Mouse (Mus musculus) 3134 (cell line): ENCODE measurements around the gene Duox2.

ENCODE experiments used
- DNase-seq: peaks from one replicate; pipeline ENCODE4 v3.0.0-alpha.2; 2011; ENCODE audit warnings: low spot score; ENCODE audit not compliant: insufficient read length; ENCODE audit errors: extremely low read depth

Duox2 gene

DNA sequence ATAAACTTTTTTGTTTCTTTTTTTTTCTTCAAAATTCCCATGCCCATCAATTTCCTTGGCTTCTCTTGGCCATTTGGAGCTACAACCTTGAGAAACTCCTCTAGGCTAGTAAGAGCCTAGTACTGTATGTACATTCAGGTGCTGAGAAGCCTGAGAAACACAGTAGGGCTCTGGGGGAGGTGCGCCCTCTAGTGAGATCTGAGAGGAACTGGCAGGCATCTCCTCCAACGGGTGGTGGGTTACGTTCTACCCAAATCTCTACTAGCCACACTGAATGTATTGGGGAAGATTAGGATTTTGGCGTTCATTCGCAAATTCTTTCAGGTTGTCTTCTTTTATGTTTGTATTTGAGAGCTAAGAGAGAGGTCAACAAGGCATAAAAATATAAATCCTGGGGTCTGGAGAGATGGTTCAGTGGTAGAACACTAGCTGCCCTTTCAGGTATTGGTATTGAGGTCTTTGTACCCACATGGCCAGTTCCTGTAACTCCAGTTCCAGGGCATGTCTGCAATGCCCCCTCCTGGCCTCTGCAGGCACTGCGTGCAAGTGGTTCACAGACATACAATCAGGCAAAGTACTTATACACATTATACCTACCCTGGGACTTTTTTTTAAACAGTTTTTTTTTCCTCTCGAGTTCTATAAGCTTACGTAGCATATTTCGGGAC is 4.5 kb upstream of the Duox2 start:
- peak; percentile 57 for DNase-seq

DNA sequence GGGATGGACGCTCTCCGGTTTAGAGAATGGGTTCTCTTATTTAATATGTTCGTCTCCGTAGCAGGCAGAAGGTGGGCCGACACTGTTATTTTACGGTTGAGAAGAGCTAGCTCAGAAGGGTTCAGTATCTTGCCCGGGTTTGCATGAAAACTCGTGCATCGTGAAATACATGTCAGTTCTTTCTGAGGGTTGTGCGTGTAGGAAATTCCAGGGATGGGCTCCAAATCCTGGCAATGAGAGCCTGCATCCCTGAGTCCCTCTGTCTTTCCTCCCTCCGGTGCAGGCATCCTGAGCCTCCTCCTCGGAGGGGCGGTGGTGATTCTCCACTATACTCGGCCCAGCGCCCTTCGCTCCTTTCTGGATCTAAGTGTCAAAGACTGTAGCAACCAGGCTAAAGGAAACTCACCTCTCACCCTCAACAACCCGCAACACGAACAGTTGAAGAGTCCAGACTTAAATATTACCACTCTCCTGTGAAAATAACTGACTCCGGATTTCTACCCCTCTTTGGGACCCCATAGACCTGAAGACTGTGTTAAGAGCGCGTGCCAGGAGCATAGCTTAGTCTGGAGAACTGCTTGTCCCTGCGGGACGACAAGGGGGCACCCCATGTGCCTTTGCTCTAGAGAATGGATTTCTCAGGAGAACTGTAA is 3.8 kb upstream of the Duox2 start:
- no peak for DNase-seq

DNA sequence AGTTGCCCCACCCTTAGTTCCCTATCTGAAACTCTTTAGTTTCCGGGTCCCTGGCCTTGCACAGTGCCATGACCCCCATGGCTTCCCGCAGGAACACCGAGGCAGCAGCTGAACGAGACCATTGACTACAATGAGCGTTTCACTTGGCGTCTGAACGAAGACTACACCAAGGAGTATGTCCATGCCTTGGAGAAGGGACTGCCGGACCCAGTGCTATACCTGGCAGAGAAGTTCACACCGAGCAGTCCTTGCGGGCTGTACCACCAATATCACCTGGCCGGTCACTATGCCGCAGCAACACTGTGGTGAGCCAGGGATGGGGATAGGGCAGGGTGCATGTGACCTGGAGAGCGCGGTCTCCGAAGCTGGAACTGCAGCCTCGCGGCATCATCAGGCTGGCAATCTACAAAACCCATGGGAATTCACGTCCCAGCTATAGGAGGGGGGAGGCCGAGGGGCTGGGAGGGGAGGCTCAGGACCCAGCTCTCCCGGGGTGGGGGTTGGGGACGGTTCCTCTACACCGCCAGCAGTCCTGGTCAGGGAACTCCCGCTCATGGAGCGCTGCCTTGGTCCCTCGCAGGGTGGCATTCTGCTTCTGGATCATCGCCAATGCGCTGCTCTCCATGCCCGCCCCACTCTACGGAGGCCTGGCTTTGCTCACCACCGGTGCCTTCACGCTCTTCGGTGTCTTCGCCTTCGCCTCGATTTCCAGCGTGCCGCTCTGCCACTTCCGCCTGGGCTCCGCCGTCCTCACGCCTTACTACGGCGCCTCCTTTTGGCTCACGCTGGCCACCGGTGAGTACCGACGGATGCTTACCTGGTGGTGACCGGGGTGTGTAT is 3.1 kb upstream of the Duox2 start:
- DNase-seq: no peak

DNA sequence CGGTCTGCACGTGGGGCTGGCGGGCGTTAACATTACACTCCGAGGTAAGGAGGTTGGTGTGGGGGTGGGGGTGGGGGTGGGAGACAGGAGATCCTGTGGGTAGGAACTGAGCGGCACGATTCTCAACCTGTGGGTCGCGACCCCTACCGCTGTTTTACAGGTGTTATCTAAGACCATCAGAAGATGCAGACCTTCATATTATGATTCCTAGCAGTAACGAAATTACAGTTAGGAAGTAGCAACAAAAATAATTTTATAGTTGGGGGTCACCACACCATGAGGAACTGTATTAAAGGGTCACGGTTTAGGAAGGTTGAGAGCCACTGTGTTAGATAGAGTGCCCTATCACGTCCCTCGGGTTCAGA is 2.4 kb upstream of the Duox2 start:
- no peak for DNase-seq

DNA sequence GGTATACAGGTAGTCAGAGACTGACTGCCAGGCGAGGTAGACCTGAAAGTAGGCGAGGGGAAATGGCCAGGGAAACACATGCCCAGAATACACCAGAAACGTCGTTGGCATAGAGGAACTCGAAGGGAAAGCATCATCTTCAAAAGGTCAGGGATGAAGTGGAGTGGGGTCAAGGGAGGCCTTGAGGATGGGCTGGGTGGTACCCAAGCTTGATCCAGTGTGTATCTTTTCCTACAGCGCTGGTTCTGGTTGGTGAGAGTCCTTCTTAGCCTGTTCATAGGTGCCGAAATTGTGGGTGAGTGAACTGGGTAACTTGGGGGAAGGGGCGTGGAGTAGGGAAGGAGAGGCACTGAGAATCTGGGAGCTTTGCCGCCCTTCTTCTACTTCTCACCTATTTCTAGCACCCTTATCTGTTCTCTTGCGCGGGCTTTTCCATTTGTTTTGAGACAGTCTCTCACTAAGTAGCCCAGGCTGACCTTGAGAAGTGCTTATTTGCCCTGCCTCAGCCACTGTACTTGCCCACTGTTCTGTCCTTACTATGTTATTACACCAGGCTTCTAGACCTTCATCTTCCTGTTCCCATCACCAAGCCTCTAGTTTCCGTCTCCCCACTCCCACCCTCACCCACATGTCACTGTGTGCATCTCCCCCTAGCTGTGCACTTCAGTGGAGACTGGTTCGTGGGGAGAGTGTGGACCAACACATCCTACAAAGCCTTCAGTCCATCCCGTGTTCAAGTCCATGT is 1.8 kb upstream of the Duox2 start:
- no peak for DNase-seq

DNA sequence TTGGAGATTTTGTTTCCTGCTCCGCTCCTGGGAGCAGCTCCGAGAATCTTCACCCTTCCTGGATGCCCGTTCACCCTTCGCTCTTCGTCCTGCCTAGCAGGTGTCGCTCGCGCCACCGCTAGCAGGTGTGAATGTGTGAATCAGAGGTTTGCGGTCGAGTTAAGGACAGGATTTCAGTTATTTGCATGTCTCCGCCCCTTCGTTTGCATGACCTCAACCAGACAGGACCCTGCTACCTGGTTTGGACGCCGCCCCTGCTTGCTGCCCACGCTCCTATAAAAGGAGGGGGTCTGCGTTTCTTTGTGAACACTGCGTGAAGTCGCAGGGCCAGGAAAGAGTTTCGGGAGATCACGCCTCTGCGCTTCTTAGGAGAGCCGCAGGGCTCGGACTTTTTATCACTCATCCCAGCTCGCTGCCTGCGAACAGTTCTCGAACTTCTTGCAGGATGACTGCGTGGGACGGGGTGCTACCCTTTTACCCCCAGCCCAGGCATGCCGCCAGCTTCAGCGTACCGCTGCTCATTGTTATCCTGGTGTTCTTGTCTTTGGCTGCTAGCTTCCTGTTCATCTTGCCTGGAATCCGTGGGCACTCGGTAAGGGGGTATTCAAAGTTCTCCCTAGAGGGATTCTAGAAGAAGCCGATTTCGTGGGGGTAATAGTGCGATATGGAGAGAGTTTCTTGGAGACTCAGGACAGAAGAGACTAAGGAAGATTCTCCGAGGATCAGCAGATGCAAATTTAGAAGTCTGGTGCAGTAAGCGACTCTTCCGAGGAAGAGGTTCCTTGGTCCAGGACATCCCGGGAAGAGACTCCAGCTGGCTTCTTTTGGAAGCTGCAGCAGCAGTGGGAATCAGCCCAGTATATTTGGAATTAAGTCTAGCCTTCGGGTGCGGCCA is 594 bp upstream of the Duox2 start, which contains the start of gene Duoxa2:
Gene Duoxa2 (plus strand): TSS at position 305 of the 895 bp plus-strand sequence.
- DNase-seq: no peak

DNA sequence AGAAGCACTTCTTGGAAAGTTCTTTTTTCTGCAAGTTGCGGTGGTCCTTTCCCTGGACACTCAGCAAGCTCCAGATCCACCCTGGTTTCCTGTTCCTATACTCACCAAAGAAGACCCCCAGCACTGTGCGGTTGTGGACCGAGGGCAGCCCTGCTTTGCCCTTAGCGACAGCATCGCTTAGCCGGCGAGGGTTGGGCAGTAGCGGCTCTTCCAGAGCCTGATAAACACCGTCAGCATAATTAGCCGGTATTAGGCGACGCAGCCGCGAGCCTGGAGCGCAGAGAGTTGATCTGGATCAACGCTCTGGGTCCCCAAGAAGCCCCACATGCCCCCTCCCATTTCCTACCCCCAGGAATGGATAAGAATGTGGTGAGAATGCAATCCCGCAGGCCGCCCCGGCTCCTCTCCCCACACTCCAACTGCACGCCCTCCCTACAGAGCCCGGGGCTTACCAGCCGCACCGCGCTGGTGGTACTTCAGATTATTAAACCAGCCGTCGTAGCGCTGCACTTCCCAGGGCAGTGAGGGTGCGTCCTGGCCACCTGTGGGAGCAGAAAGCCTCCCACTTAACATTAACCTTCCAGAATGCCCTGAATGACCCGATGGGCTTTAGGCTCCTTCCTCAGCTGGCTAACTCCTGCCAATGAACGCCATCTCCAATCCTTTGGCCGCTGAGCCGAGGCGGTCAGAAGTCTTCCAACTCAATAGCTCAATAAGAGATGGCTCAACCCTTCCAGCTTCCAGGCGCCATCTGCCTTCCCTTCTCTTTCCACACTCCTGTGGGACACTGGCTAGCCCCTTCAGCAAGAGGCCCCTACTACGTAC is 766 bp downstream of the Duox2 start:
- DNase-seq: no peak

DNA sequence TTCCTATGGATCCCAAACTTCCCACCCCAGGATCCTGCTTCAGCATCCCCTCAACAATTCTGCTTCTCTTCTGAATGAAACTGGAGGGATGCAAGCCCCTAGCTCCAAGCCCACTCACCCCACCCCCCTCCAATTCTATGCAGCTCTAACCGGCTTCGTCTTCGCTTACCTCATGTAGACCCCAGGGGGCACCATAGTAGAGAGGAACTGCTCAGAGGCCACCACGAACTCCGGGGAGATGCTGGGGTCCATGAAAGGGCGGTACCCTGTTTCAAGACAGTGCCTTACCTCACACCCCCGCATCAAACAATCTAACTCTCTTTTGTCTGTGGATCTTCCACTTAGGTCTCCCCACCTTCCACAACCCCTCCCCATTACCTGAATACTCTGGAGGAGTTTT is 3.3 kb downstream of the Duox2 start:
- no peak for DNase-seq

DNA sequence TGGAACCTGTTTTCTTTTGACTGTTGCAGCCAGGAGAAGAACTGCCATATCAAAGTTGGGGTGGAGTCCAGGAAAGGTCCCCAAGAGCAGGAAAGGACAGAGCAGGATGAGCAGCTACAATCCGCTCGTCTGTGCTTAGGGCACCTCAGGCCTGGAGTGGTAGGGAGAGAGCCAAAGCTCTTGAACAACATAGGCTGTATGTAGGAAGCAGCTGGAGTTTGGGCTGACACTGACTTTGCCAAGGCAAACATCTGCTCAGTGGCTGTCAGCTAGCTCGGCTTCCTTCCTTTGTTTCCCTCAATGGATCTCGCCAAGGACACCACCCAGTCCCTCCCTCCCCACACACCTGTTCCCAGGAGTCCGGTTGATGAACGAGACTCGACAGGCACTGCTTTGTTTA is 12.1 kb downstream of the Duox2 start:
- DNase-seq: no peak

DNA sequence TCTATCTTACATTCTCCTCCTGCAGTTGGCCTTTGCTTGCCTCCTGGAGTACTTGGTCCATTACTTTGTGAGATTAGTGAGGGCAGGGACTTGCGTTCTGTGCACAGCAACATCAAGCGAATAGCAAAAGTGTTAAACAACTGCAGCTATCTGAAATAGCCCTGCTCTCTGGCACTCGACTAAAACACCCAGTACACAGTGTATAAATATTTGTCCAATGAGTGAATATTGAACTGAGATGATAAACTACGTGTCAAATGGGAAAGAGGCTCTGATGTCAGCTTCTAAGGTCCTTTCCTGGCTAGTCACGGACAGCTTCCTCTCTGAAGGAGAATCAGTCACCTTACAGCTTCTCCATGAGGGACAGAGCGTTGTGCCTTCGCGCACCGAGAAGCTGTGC is 14.2 kb downstream of the Duox2 start:
- DNase-seq: no peak

DNA sequence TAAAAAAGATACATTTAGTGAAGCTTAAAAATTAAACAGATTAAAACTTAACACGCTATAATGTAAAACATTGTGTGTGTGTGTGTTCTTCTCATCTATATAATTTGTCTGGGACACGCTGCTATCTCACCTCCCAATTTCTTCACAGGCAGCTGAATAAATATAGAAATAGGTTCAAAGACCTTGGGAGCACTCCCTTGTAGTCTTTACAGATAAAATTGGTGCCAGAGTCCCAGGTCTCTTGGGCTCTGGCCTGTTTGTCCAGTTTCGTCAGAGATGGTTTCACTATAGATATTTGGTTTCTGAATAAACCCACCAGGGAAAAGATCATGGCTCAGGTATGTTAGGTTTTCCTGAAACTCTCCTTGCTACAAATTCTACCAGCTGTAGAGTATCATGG is 19.5 kb downstream of the Duox2 start:
- no peak for DNase-seq

DNA sequence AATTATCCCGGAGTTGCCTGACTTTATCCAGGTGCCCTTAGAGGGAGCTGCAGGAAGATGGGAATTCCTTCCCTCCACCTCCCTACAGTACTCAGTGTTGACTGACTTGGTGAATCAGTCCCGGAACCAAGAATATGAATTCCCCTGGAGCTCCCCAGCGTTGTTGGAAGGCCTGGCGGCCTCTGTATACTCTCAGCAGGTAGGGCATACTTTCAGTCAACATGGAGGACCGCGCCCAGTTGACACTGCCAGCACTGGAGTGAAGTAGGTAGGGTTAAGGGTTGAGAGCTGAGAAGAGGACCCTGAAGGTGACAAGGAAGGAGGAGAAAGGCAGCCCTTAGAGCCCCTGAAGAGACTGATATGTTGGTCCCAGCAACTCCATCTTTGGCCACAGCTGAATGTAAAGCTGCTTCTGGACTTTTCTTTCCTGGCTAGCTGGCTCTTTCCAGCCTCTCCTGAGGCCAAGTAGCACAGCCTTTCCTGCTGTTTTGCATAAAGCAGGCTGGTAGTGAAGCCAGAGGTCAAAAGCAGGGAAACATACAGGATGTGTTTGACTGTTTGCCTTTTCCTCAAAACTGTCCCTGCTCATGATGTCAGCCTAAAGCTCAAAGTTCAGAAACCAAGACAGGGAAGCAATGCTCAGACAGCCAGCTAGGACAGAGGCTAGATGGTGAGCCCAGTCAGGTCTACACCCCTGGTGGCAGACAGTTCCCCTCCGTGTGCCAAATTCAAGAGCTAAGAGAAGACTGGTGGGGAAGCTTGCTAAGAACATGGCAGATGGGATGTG is 31.6 kb downstream of the Duox2 start:
- no peak for DNase-seq

DNA sequence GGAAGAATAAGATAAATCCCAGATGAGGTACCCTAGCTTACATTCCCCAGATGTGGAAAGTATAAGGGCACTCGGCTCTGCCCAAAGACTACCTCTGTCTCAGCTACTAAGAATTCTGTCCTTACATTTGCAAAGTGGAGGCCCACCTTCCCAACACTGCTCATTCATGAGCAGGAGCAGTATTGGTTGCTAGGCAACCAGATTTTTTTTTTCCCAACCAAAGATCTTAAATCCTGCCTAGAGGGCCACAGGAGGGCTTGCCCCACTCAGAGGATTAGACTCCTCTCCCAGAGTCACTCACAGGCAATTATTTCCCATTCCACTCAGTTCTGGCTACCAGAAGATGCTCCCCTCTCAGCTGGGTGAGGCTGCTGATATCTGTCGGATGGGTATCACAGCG is 33.6 kb downstream of the Duox2 start:
- DNase-seq: no peak

DNA sequence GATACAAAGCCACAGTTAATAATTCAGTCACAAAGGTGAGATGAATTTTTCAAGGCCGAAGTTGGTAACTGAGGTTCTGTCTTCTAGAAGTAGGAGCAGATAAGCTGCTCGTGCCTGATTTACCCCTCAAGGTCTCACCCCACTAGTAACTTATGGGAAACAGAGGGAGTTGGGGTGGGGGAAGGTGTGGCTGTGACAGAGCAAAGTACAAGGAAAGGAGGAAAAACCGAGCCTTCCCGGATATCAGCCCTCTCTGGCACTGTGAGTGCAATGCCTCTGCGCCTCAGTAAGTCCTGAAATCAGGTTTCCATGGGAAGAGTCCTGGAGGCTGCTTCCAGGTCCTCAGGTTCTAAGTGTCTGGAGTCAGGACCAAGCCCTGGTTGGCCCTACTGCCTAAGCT is 37.5 kb downstream of the Duox2 start:
- DNase-seq: no peak

DNA sequence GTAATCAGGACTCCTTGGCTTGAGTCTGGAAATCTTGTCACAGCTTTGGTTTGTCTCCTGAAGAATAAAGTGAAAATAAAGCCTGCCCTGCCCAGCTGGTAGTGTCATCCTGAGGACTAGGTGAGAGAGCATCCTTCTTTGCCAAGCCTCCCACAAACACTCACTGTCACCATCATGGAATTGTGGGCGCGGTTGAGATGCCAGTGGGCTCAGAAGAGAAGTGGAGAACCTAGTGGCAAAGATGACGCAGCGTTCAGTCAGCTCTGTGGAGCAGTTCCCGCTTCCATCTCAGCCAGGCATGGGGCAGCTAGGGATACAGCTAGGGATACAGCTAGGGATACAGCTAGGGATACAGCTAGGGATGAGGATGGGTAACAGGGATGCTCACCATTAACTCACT is 42.3 kb downstream of the Duox2 start:
- no peak for DNase-seq

DNA sequence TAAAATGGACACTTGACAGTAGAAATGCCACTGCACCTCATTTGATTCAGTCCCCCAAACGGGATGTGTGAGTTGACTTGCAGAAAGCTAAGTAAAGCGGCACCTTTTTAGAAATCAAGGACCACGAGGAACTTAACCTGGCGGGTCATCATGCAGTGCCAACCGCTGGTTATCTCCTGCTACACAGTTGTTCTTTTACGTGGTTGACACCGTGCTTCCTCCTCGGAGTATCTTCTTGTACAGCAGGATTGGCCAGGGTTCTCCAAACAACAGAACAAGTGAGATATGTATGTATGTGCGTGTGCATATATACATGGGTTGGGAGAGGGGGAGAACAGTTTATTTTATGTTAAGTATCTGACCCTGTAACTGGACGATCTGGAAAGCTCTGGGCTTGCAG is 50.5 kb downstream of the Duox2 start:
- DNase-seq: no peak

DNA sequence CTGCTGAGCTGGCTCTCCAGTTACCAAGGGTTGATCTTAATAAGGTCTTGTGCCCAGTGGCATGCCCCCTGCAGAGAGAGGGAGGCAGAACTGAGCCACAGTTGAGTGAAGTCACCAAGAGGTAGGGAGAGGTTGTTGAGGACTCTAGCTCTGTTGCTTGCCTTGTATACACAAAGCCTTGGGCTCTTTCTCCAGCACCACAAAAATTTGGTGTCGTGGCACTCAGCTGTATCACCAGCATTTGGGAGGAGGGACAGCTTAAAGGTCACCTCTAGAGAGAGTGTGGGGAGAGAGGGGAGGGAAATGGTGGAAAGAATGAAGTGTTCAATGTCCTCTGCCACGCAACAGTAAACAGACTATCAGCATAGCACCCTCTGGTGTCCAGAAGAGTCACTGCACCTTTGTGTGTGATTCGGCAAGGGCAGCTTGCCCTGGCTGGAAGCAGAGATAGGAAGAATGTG is 54.5 kb downstream of the Duox2 start:
- peak; percentile 47 for DNase-seq

DNA sequence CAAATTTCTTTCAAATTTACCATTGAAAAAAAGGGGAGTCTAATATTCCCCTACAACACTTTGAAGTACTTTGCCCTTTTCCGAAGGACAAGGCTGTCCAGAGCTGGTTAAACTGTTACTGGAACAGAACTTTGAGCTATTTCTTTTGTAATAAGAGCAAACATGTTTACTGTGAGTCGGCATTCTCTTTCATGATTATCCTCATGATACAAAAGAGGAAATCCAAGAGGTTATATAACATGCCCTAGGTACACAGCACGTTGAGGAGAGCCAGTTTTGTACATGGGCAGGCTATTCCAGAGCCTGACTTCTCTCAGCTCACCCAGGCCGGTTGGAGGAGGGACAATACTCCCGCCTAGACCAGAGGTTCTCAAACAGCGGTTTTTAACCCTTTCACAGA is 56.3 kb downstream of the Duox2 start:
- DNase-seq: no peak
